Mouse (Mus musculus) kidney, embryonic 14.5 days (tissue): ENCODE measurements around the gene Olfr56. TPM values are rescaled to one million over a fixed set of nuclear protein-coding genes. Genes with fewer than 3 reads are reported as not detected.
"Not testable (repeated sequence)": the region's sequence is repeated elsewhere in the genome, so short reads cannot be mapped to it uniquely, and the experiment has no call there.

Experiments
- ATAC-seq: fragments of 200-750 bp; cut with Nextera tagmentation; 2 replicates; pipeline ENCODE4 v1.8.0; 2017; ENCODE audit warnings: moderate number of reproducible peaks, mild to moderate bottlenecking, moderate TSS enrichment, moderate library complexity; ENCODE audit not compliant: low FRiP score, low TSS enrichment
- H3K27ac ChIP-seq: fragments of 300-500 bp; sonication (generic); 2 replicates; pipeline ENCODE4 v1.5.1; 2014; ENCODE audit warnings: low read depth, mild to moderate bottlenecking, low read length, moderate library complexity, mixed read lengths
- H3K27me3 ChIP-seq: fragments of 300-500 bp; sonication (generic); 2 replicates; pipeline ENCODE4 v1.6.1; 2014; ENCODE audit warnings: mild to moderate bottlenecking, low read length; ENCODE audit not compliant: control insufficient read depth, insufficient read depth
- H3K36me3 ChIP-seq: fragments of 300-500 bp; sonication (generic); 2 replicates; pipeline ENCODE4 v1.6.1; 2014; ENCODE audit warnings: low read length, mixed read lengths; ENCODE audit not compliant: control insufficient read depth, insufficient read depth
- H3K4me1 ChIP-seq: fragments of 300-500 bp; sonication (generic); 2 replicates; pipeline ENCODE4 v1.6.1; 2014; ENCODE audit warnings: low read length, mixed read lengths; ENCODE audit not compliant: control insufficient read depth, insufficient read depth
- H3K4me2 ChIP-seq: fragments of 300-500 bp; sonication (generic); replicated peaks from 2 replicates; pipeline ENCODE4 v1.6.1; 2014; ENCODE audit warnings: low read depth, mild to moderate bottlenecking, low read length
- H3K4me3 ChIP-seq: fragments of 300-500 bp; sonication (generic); 2 replicates; pipeline ENCODE4 v1.5.1; 2014; ENCODE audit warnings: mild to moderate bottlenecking, low read length
- H3K9ac ChIP-seq: fragments of 300-500 bp; sonication (generic); 2 replicates; pipeline ENCODE4 v1.6.1; 2014; ENCODE audit warnings: low read depth, mild to moderate bottlenecking, low read length, moderate library complexity
- H3K9me3 ChIP-seq: fragments of 300-500 bp; sonication (generic); 2 replicates; pipeline ENCODE4 v1.6.1; 2016; ENCODE audit warnings: low read length; ENCODE audit not compliant: control insufficient read depth
- WGBS: fragments of 180-500 bp; shearing (Covaris S2); extraction: QIAGEN DNeasy Blood & Tissue Kit; methylation state at CpG from one replicate; pipeline ENCODE4 v1.1.7; 2014; 5-methylcytosine and 5-hydroxymethylcytosine counted together
- polyA plus RNA-seq: library from polyadenylated mRNA; unstranded; fragments of >200 nt; fragmentation: Nextera tagmentation; extraction: Ambion mirVana; gene quantifications from 2 replicates; pipeline ENCODE4 v1.2.1, GENCODE M21; 2014

Gene Olfr56
- polyA plus RNA-seq, result not detected in 2 replicates

GRCm38 (mm10) chr11:48978240-48978939 lies at the start of gene Olfr56:
TSS of gene Olfr56 (plus strand) at chr11:48978889.
- not testable (repeated sequence) for H3K27me3 ChIP-seq, H3K36me3 ChIP-seq, H3K4me2 ChIP-seq, H3K9me3 ChIP-seq, H3K9ac ChIP-seq, ATAC-seq, H3K4me1 ChIP-seq, H3K4me3 ChIP-seq, H3K27ac ChIP-seq
- WGBS, result no CpG with 5 or more reads among the region's 1 CpGs

DNA sequence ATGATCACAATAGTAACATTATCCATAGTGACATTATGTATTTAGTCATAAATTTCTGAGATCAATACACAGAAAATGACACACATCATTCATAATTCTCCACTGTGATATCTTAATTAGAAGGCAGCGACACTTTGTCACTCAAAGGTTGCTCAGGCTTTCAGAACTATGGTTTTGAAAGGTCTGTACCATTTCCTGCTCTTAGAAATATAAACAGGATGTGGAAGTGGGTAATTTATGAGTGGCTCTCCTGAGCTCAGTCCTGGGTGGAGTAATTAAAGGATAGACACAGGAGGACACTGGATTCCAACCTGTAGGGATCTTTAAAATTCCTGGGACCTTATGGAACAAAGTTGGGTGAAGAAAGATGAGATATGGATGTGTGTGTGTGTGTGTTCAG lies 45.3 kb upstream of the Olfr56 start:
- 75% methylated on average over 1 of the region's 1 CpGs for WGBS
- not testable (repeated sequence) for H3K4me2 ChIP-seq, H3K9ac ChIP-seq, H3K27ac ChIP-seq, ATAC-seq, H3K27me3 ChIP-seq, H3K4me1 ChIP-seq, H3K36me3 ChIP-seq, H3K9me3 ChIP-seq, H3K4me3 ChIP-seq

DNA sequence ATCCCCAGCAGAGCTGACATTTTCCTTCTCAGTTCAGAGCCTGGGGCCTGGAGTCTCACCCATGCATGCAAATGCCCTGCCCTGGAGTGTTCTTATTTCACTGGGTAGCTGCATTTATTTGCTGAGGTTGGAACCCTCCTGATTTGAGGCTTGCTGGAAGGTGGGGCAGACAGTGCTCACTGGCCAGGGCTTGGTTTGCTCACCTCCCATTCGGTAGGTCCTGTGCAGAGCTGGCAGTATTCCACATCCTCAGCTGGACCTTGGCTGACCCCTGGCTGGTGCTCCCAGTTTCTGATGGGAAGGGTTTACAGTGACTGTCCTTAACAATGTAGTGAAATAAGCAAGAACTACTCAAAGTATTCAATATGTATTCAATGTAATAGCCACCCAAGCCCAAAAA lies 44.8 kb upstream of the Olfr56 start:
- 10% methylated on average over 1 of the region's 1 CpGs for WGBS
- not testable (repeated sequence) for H3K4me1 ChIP-seq, H3K27me3 ChIP-seq, H3K36me3 ChIP-seq, ATAC-seq, H3K27ac ChIP-seq, H3K9me3 ChIP-seq, H3K9ac ChIP-seq, H3K4me2 ChIP-seq, H3K4me3 ChIP-seq

DNA sequence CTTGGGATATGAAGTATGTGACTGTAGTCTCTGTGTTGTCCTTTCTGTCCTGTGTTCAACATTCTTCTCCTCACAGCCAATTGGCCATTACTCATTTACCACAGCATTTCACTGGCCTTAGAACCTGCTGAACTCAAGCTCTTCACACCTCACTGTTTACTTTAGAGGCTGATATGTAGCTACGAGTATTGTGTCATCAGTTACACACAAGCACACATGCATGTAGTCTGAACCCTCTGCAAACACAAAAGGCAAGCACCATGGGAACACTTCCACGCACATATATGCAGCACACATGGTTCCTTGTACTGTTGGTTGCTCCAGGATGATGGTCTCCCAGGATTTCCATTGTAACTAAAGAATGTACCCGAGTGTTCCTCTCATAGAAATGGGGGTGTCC lies 43.4 kb upstream of the Olfr56 start:
- not testable (repeated sequence) for H3K27ac ChIP-seq, H3K4me1 ChIP-seq, H3K9me3 ChIP-seq, H3K4me3 ChIP-seq, H3K27me3 ChIP-seq, H3K4me2 ChIP-seq, H3K36me3 ChIP-seq, H3K9ac ChIP-seq, ATAC-seq
- no CpG with 5 or more reads among the region's 3 CpGs for WGBS

- H3K27me3 ChIP-seq, H3K4me1 ChIP-seq, H3K9ac ChIP-seq, H3K9me3 ChIP-seq, H3K27ac ChIP-seq, H3K4me2 ChIP-seq, ATAC-seq, H3K4me3 ChIP-seq, H3K36me3 ChIP-seq: not testable (repeated sequence)
Measured at GRCm38 (mm10) chr11:48939286-48939685, 39.4 kb upstream of the Olfr56 start.

- H3K27me3 ChIP-seq, H3K9me3 ChIP-seq, H3K4me1 ChIP-seq, H3K9ac ChIP-seq, H3K36me3 ChIP-seq, ATAC-seq, H3K4me3 ChIP-seq, H3K4me2 ChIP-seq, H3K27ac ChIP-seq: not testable (repeated sequence)
- WGBS, result 98% methylated on average over 6 of the region's 6 CpGs
Measured at GRCm38 (mm10) chr11:48946090-48946489, 32.6 kb upstream of the Olfr56 start, which contains the start of gene Psme2b. TSS of gene Psme2b (minus strand) at chr11:48946190.

GRCm38 (mm10) chr11:48974686-48975085 lies 4.0 kb upstream of the Olfr56 start:
- not testable (repeated sequence) for H3K4me2 ChIP-seq, H3K4me1 ChIP-seq, H3K4me3 ChIP-seq, H3K27ac ChIP-seq, H3K9me3 ChIP-seq, H3K9ac ChIP-seq, ATAC-seq, H3K27me3 ChIP-seq, H3K36me3 ChIP-seq
- WGBS, result no CpG with 5 or more reads among the region's 1 CpGs

DNA sequence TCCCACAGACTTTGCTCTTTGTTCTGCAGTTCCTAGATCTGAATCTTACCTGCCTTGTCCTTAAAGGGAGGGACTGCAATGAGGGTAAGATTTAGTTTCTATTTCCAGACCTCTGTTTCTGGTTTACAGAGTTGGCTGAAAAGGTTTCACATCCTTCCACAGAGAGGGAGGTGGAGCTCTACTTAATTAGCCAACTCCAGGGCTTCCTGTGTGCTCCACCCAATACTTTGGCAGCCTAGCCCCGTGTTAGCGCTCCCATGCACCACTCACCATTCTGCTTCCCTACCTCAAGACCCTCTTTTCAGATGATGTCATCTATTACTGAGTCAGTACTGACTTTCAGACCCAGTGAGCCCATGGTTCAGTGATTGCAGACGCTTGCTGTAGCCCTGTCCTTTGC lies 562 bp downstream of the Olfr56 start, which contains the start of gene 9930111J21Rik1:
Gene 9930111J21Rik1 (minus strand): TSS at position 148 of the 400 bp plus-strand sequence.
- not testable (repeated sequence) for H3K4me2 ChIP-seq, ATAC-seq, H3K4me3 ChIP-seq, H3K9ac ChIP-seq, H3K27me3 ChIP-seq, H3K36me3 ChIP-seq, H3K9me3 ChIP-seq, H3K27ac ChIP-seq, H3K4me1 ChIP-seq
- no CpG with 5 or more reads among the region's 3 CpGs for WGBS

DNA sequence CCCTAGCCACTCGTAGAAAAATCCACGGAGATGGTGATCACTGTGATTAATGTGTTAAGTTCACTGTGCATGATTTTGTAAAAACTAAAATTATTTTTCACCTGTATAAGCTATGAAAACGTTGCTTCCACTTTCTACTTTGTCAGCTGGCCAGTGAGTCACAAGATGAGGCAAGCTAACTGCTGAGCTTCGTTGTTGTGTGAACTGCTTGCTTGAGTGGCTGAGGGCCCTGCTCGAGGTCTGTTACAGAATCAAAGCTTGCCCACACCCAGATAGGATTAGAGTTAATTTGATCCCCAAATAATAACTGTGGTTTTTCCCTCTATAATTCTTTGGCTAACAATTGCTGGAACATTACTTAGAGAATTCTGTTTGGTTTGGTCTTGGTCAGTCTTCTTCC lies 1.4 kb downstream of the Olfr56 start:
- WGBS, result no CpG with 5 or more reads among the region's 5 CpGs
- H3K9ac ChIP-seq, H3K27ac ChIP-seq, H3K4me3 ChIP-seq, H3K4me2 ChIP-seq, H3K36me3 ChIP-seq, ATAC-seq, H3K27me3 ChIP-seq, H3K4me1 ChIP-seq, H3K9me3 ChIP-seq: not testable (repeated sequence)
